Mouse (Mus musculus) erythroblast, adult 5-6 weeks (primary cell): ENCODE data around the gene Clcn1. TPM values are rescaled to one million over a fixed set of nuclear protein-coding genes. Genes with fewer than 3 reads are reported as not detected.

Source experiments
- ATAC-seq: replicated peaks from 2 replicates; pipeline ENCODE4 v1.8.0; 2016; ENCODE audit warnings: moderate number of reproducible peaks, mild to moderate bottlenecking, moderate TSS enrichment, inconsistent platforms; ENCODE audit not compliant: poor library complexity, low FRiP score, severe bottlenecking
- total RNA-seq, 2 experiments: library from RNA; stranded (forward) in 1 of 2; stranded (reverse) in 1 of 2; fragments of 150-400 nt in 1 of 2; fragments of 200-764, 138-1000 nt in 1 of 2; gene quantifications; 2 replicates each; pipeline versions ENCODE4 v1.2.3 to v1.2.4; 2015 to 2017; ENCODE audit warnings: low replicate concordance in 2 of 2

Gene Clcn1
- total RNA-seq (2015; ENCODE audit: low replicate concordance) (not detected in 2 replicates), total RNA-seq (2017; ENCODE audit: low replicate concordance) (2.0 and 8.5 TPM in 2 replicates)

GRCm38 (mm10) chr6:42286448-42286847 lies at the start of gene Clcn1:
Clcn1 (plus strand) TSS chr6:42286685.
- ATAC-seq = no peak

- ATAC-seq = no peak
Measured at GRCm38 (mm10) chr6:42237276-42237805, 49.1 kb upstream of the Clcn1 start.

- no peak for ATAC-seq
Measured at GRCm38 (mm10) chr6:42241311-42242045, 45.0 kb upstream of the Clcn1 start.

- ATAC-seq = peak; percentile 96
Measured at GRCm38 (mm10) chr6:42245711-42246353, 40.7 kb upstream of the Clcn1 start, which contains the start of gene Gstk1. Gstk1 (plus strand) TSS chr6:42245935.

GRCm38 (mm10) chr6:42247173-42247572 lies 39.3 kb upstream of the Clcn1 start:
- ATAC-seq = 0 out of 2 replicates have a peak, but pooled peaks have one; percentile 29

GRCm38 (mm10) chr6:42247981-42248380 lies 38.5 kb upstream of the Clcn1 start:
- ATAC-seq = no peak

GRCm38 (mm10) chr6:42251791-42252190 lies 34.7 kb upstream of the Clcn1 start:
- ATAC-seq = no peak

GRCm38 (mm10) chr6:42253103-42253502 lies 33.4 kb upstream of the Clcn1 start:
- ATAC-seq = no peak

GRCm38 (mm10) chr6:42257303-42257863 lies 29.1 kb upstream of the Clcn1 start:
- ATAC-seq = peak; percentile 90

GRCm38 (mm10) chr6:42260430-42260829 lies 26.1 kb upstream of the Clcn1 start:
- no peak for ATAC-seq

- no peak for ATAC-seq
Measured at GRCm38 (mm10) chr6:42261524-42262170, 24.8 kb upstream of the Clcn1 start, which contains the start of gene Tmem139. Tmem139 (plus strand) TSS chr6:42261970.

- ATAC-seq = peak; percentile 95
Measured at GRCm38 (mm10) chr6:42264626-42265312, 21.7 kb upstream of the Clcn1 start, which contains the start of gene Casp2. Casp2 (plus strand) TSS chr6:42264985.

GRCm38 (mm10) chr6:42265391-42266330 lies 20.8 kb upstream of the Clcn1 start:
- peak; percentile 38 for ATAC-seq

- no peak for ATAC-seq
Measured at GRCm38 (mm10) chr6:42270817-42271216, 15.7 kb upstream of the Clcn1 start.

- ATAC-seq = no peak
Measured at GRCm38 (mm10) chr6:42276151-42276550, 10.3 kb upstream of the Clcn1 start.

GRCm38 (mm10) chr6:42282865-42283528 lies 3.5 kb upstream of the Clcn1 start:
- no peak for ATAC-seq

- no peak for ATAC-seq
Measured at GRCm38 (mm10) chr6:42287562-42287961, 1.1 kb downstream of the Clcn1 start.

GRCm38 (mm10) chr6:42293327-42293726 lies 6.8 kb downstream of the Clcn1 start:
- no peak for ATAC-seq
